Mouse (Mus musculus): ENCODE measurements around the gene Slc27a5. TPM values are rescaled to one million over a fixed set of nuclear protein-coding genes. Genes with fewer than 3 reads are reported as not detected.

Slc27a5 gene
- polyA plus RNA-seq, 1 experiment from 2014 or later: 26.5 TPM

- peaks cover 23% of the 10 kb centered on the region for H3K4me1 ChIP-seq (ENCODE audit: control insufficient read depth, low read depth, low read length)
- no peaks in the 10 kb centered on the region for H3K27me3 ChIP-seq (ENCODE audit: control insufficient read depth, insufficient read depth, low read depth, low read length)
- no peak overlapping the region for H3K4me3 ChIP-seq (ENCODE audit: low read depth, low read length)
- no peak for ATAC-seq (ENCODE audit: low read depth)
- no peak overlapping the region for H3K4me2 ChIP-seq (ENCODE audit: low read depth, low read length)
- no peak overlapping the region for H3K27ac ChIP-seq (ENCODE audit: low read length)
- no peaks in the 10 kb centered on the region for H3K9me3 ChIP-seq (replicated peaks; ENCODE audit: control insufficient read depth, low read length)
- H3K36me3 ChIP-seq (ENCODE audit: control insufficient read depth, insufficient read depth): no peaks in the 10 kb centered on the region
- no peak overlapping the region for H3K9ac ChIP-seq (ENCODE audit: low read depth, low read length)
- WGBS (ENCODE audit: insufficient replicate concordance): 58% methylated on average over 4 of the region's 4 CpGs
These were observed 15.7 kb upstream of the Slc27a5 start for GRCm38 (mm10) chr7:13013671-13014070.

- Histone ChIP-seq H3K4me3 (ENCODE audit: low read depth, low read length) (peak within 1 kb of the TSS; percentile 86), H3K4me2 (ENCODE audit: low read depth, low read length) (peak within 1 kb of the TSS; percentile 97), H3K27ac (ENCODE audit: low read length) (peak within 1 kb of the TSS; percentile 96), H3K9ac (ENCODE audit: low read depth, low read length) (peak within 1 kb of the TSS; percentile 86), H3K27me3 (ENCODE audit: control insufficient read depth, insufficient read depth, low read depth, low read length) (no peaks in the 10 kb centered on the region), H3K4me1 (ENCODE audit: control insufficient read depth, low read depth, low read length) (peaks cover 20% of the 10 kb centered on the region), H3K36me3 (ENCODE audit: control insufficient read depth, insufficient read depth) (peaks cover 20% of the 10 kb centered on the region), H3K9me3 (replicated peaks; ENCODE audit: control insufficient read depth, low read length) (no peaks in the 10 kb centered on the region)
- ATAC-seq (ENCODE audit: low read depth): peak; percentile 86
- WGBS (ENCODE audit: insufficient replicate concordance): 18% methylated on average over 26 of the region's 26 CpGs
These were observed 12.3 kb upstream of the Slc27a5 start, which contains the start of gene Zbtb45 for GRCm38 (mm10) chr7:13010005-13010908. Gene Zbtb45 (minus strand): TSS chr7:13010034.

GRCm38 (mm10) chr7:13009143-13010004 is 11.4 kb upstream of the Slc27a5 start:
- under 1% methylated on average over 42 of the region's 42 CpGs for WGBS (ENCODE audit: insufficient replicate concordance)
- H3K4me1 ChIP-seq (ENCODE audit: control insufficient read depth, low read depth, low read length): peaks cover 19% of the 10 kb centered on the region
- no peaks in the 10 kb centered on the region for H3K27me3 ChIP-seq (ENCODE audit: control insufficient read depth, insufficient read depth, low read depth, low read length)
- peak overlapping the region; percentile 86 for H3K4me3 ChIP-seq (ENCODE audit: low read depth, low read length)
- H3K4me2 ChIP-seq (ENCODE audit: low read depth, low read length): peak overlapping the region; percentile 97
- peak; percentile 84 for ATAC-seq (ENCODE audit: low read depth)
- peaks cover 20% of the 10 kb centered on the region for H3K36me3 ChIP-seq (ENCODE audit: control insufficient read depth, insufficient read depth)
- peak overlapping the region; percentile 96 for H3K27ac ChIP-seq (ENCODE audit: low read length)
- H3K9me3 ChIP-seq (replicated peaks; ENCODE audit: control insufficient read depth, low read length): no peaks in the 10 kb centered on the region
- H3K9ac ChIP-seq (ENCODE audit: low read depth, low read length): peak overlapping the region; percentile 86

DNA sequence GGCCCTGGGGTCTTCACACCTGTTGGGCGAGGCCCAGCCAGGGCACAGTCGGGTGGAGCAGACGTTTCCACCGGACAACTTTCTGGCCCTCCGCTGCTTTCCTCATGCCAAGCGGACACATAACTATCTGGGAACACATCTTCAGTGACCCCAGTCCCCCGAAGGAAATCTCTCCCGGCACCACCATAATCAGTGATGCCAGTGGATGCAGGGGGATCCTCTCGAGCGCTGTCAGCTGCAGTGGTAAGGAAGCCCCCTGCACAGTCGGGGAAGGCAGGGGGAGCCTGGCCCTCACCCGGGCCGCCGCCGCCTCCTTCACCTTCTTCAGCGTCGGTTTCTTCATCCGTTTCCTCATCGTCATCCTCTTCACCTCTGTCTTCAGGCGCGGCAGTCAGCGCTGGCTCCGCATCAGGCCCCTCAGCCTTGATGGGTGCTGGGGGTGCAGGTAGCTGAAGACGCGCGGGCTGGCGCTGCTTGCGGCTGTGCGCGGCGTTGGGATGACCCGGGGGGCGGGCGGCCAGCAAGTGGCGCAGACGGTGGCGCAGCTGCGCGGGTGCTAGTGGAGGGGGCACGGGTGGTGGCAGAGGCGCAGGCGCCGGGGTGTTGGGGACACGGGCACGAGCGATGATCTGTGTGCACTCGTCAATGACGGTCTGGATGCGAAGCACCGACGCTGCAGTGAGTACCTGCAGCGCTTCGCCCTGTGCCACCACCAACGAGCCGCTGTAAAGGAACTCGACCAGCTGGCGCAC is 9.5 kb upstream of the Slc27a5 start:
- H3K4me3 ChIP-seq (ENCODE audit: low read depth, low read length): no peak overlapping the region
- H3K9me3 ChIP-seq (replicated peaks; ENCODE audit: control insufficient read depth, low read length): no peaks in the 10 kb centered on the region
- no peaks in the 10 kb centered on the region for H3K27me3 ChIP-seq (ENCODE audit: control insufficient read depth, insufficient read depth, low read depth, low read length)
- 79% methylated on average over 57 of the region's 57 CpGs for WGBS (ENCODE audit: insufficient replicate concordance)
- H3K9ac ChIP-seq (ENCODE audit: low read depth, low read length): no peak overlapping the region
- peaks cover 11% of the 10 kb centered on the region for H3K4me1 ChIP-seq (ENCODE audit: control insufficient read depth, low read depth, low read length)
- no peak overlapping the region for H3K27ac ChIP-seq (ENCODE audit: low read length)
- peaks cover 20% of the 10 kb centered on the region for H3K36me3 ChIP-seq (ENCODE audit: control insufficient read depth, insufficient read depth)
- no peak overlapping the region for H3K4me2 ChIP-seq (ENCODE audit: low read depth, low read length)
- no peak for ATAC-seq (ENCODE audit: low read depth)

DNA sequence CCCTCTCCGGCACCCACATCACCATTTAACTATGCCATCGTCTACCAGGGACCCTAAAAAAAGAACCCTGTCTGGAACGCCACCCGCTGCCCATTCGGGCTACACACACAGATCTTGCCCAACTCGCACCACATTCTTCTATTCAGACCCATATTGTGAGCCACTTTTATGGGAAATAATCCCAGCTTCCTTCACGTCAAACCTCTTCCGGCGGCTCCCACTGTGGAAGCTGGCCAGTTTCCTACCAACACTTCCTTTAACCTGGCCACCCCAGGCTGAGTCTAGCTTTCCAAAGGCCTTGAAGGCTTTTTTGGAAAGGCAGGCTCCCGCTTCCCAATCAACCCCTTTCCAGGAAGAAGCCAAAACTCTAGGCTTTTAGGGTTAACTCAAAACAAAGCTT is 8.5 kb upstream of the Slc27a5 start:
- 86% methylated on average over 10 of the region's 10 CpGs for WGBS (ENCODE audit: insufficient replicate concordance)

GRCm38 (mm10) chr7:13006011-13006410 is 8.0 kb upstream of the Slc27a5 start:
- 89% methylated on average over 17 of the region's 17 CpGs for WGBS (ENCODE audit: insufficient replicate concordance)
- Histone ChIP-seq H3K4me3 (ENCODE audit: low read depth, low read length) (no peak overlapping the region), H3K27me3 (ENCODE audit: control insufficient read depth, insufficient read depth, low read depth, low read length) (no peaks in the 10 kb centered on the region), H3K36me3 (ENCODE audit: control insufficient read depth, insufficient read depth) (peaks cover 20% of the 10 kb centered on the region), H3K4me2 (ENCODE audit: low read depth, low read length) (no peak overlapping the region), H3K4me1 (ENCODE audit: control insufficient read depth, low read depth, low read length) (peaks cover 11% of the 10 kb centered on the region), H3K27ac (ENCODE audit: low read length) (no peak overlapping the region), H3K9ac (ENCODE audit: low read depth, low read length) (no peak overlapping the region), H3K9me3 (replicated peaks; ENCODE audit: control insufficient read depth, low read length) (no peaks in the 10 kb centered on the region)
- no peak for ATAC-seq (ENCODE audit: low read depth)

More for the DNA sequence above, 8.5 kb upstream of the Slc27a5 start:
- no peak overlapping the region for H3K9ac ChIP-seq (ENCODE audit: low read depth, low read length)
- H3K36me3 ChIP-seq (ENCODE audit: control insufficient read depth, insufficient read depth): peaks cover 20% of the 10 kb centered on the region
- no peak overlapping the region for H3K4me3 ChIP-seq (ENCODE audit: low read depth, low read length)
- no peak for ATAC-seq (ENCODE audit: low read depth)
- peaks cover 11% of the 10 kb centered on the region for H3K4me1 ChIP-seq (ENCODE audit: control insufficient read depth, low read depth, low read length)
- no peak overlapping the region for H3K27ac ChIP-seq (ENCODE audit: low read length)
- H3K9me3 ChIP-seq (replicated peaks; ENCODE audit: control insufficient read depth, low read length): no peaks in the 10 kb centered on the region
- H3K27me3 ChIP-seq (ENCODE audit: control insufficient read depth, insufficient read depth, low read depth, low read length): no peaks in the 10 kb centered on the region
- H3K4me2 ChIP-seq (ENCODE audit: low read depth, low read length): no peak overlapping the region

DNA sequence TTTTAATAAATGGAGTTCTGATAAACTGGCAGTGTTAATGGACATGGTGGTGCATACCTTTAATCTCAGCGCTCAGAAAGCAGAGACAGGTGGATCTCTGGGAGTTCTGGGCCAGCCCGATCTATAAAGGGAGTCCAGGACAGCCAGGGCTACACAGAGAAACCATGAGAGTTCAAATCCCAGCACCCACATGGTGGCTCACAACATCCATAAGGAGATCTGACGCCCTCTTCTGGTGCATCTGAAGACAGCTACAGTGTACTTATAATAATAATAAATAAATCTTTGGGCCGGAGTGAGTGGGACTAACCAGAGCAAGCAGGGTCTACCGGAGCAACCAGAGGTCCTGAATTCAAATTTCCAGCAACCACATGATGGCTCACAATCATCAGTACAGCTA is 5.4 kb upstream of the Slc27a5 start:
- 69% methylated on average over 5 of the region's 5 CpGs for WGBS (ENCODE audit: insufficient replicate concordance)
- Histone ChIP-seq H3K27me3 (ENCODE audit: control insufficient read depth, insufficient read depth, low read depth, low read length) (no peaks in the 10 kb centered on the region), H3K4me3 (ENCODE audit: low read depth, low read length) (no peak overlapping the region), H3K36me3 (ENCODE audit: control insufficient read depth, insufficient read depth) (peaks cover 20% of the 10 kb centered on the region), H3K9me3 (replicated peaks; ENCODE audit: control insufficient read depth, low read length) (no peaks in the 10 kb centered on the region), H3K27ac (ENCODE audit: low read length) (no peak overlapping the region), H3K4me1 (ENCODE audit: control insufficient read depth, low read depth, low read length) (no peaks in the 10 kb centered on the region), H3K4me2 (ENCODE audit: low read depth, low read length) (no peak overlapping the region), H3K9ac (ENCODE audit: low read depth, low read length) (no peak overlapping the region)
- no peak for ATAC-seq (ENCODE audit: low read depth)

- H3K4me2 ChIP-seq (ENCODE audit: low read depth, low read length): no peak overlapping the region
- no peak overlapping the region for H3K27ac ChIP-seq (ENCODE audit: low read length)
- peaks cover 7% of the 10 kb centered on the region for H3K36me3 ChIP-seq (ENCODE audit: control insufficient read depth, insufficient read depth)
- no peak overlapping the region for H3K4me3 ChIP-seq (ENCODE audit: low read depth, low read length)
- peak; percentile 32; the same call in 1 of the 2 replicates for ATAC-seq (ENCODE audit: low read depth)
- WGBS (ENCODE audit: insufficient replicate concordance): 40% methylated on average over 1 of the region's 1 CpGs
- no peaks in the 10 kb centered on the region for H3K4me1 ChIP-seq (ENCODE audit: control insufficient read depth, low read depth, low read length)
- no peaks in the 10 kb centered on the region for H3K27me3 ChIP-seq (ENCODE audit: control insufficient read depth, insufficient read depth, low read depth, low read length)
- H3K9ac ChIP-seq (ENCODE audit: low read depth, low read length): no peak overlapping the region
- no peaks in the 10 kb centered on the region for H3K9me3 ChIP-seq (replicated peaks; ENCODE audit: control insufficient read depth, low read length)
These were observed 3.6 kb upstream of the Slc27a5 start for GRCm38 (mm10) chr7:13001584-13001983.
